Mouse (Mus musculus) brain, embryonic 18.5 days (tissue): ENCODE data around the gene Kcna10.

Experiments
- DNase-seq: peaks from one replicate; pipeline ENCODE4 v3.0.0-alpha.2; 2012; ENCODE audit warnings: low read depth, low spot score

Kcna10 gene

DNA sequence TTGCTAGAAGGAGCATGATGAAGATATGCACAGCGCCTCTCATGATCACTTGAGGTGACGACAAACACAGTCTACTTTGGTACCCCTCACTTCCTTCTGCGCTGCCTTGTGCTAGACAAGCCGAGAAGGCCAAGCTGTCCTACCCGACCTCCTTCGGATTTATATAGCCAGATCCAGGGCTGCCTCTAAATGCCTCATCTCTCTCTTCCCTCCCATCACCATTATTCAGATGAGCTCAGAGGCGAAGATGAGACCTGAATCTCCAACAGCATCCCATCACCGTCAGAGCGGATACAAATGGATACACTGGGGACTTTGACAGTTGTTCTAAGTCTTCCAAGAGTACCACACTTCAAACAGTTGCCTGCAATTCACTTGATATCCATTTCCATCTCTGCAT, 56.8 kb downstream of the Kcna10 start, which contains the start of gene Prok1:
Gene Prok1 (minus strand): TSS at position 101 of the 400 bp plus-strand sequence.
- no peak for DNase-seq

DNA sequence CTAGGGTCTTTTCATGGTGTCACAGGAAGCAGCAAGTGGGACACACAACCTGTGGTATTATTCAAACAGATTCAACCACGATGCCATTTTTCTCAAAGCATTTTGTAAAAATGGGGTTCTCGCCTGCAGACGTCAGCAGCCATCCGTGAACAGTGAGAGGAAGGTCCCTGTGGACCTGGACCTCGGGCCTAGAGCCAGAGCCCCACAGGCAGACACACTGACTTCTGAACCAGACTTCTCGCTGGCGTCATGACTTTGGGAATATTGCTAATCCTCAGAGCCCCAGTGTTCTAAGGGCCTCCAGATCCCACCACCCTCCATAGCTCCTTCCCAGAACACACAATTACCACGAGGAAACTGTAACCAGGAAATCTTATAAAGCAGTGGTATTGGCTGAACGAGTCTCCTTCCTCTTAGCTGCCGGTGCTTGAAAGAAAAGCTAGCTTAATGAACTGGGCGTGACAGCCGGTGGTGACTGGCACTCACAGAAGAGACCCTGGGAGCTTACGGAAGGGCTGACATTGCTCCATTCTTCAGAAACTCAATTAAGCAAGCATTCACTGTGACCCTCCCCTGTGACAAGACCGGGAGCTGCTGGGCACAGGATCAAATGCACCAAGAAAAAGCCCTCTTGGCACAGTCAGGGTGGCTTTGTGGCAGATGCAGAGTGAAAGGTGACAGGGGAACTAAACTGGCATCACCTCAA, 58.7 kb downstream of the Kcna10 start:
- no peak for DNase-seq
